Mouse (Mus musculus) E14TG2a.4 (cell line): Measurements from ENCODE around the gene Gm3417.
"Not testable (repeated sequence)": the region's sequence is repeated elsewhere in the genome, so short reads cannot be mapped to it uniquely, and the experiment has no call there.

Source experiments
- CTCF ChIP-seq: conservative IDR thresholded peaks from 2 replicates; pipeline ENCODE4 v1.5.1; 2014; ENCODE audit warnings: low read length
- NANOG ChIP-seq: IDR thresholded peaks from 2 replicates; pipeline ENCODE4 v1.6.1; 2014; ENCODE audit warnings: borderline replicate concordance, low read length, mixed read lengths
- POU5F1 ChIP-seq: IDR thresholded peaks from 2 replicates; pipeline ENCODE4 v1.6.1; 2014; ENCODE audit warnings: low read length, borderline replicate concordance

GRCm38 (mm10) chr17:14994140-14994539, 15.6 kb upstream of the Gm3417 start:
- not testable (repeated sequence) for TF ChIP-seq CTCF, POU5F1, NANOG
